ENCODE assay signal across 5 mouse cellular contexts in the genomic region with DNA sequence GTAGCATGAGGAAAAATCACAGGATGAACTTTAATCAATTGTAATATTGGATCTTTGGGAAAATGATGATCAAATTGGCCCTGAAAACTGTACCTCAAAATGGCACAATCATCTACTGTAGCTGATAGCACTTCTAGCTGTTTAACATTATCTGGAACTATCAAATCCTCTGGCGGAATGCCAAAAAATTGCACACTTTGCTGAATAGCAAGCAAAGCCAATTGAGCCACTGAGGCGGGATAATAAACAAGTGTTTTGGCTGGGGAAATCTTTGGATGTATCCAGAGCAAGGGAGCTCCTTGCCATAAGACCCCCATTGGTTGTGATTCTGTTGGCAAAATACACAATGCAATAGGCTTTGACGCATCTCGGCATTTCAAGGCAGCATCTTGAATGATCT. TPM values are rescaled to one million over a fixed set of nuclear protein-coding genes. Genes with fewer than 3 reads are reported as not detected.
"Had no signal": no experiment of that assay in that cellular context is flagged by ENCODE, and none has a peak within 500 bp of the region (broad histone marks: within the 10 kb centered on the region; RNA-seq: fewer than 3 reads in every experiment).

No protein-coding gene starts in this region.

RNA-seq across cellular contexts. Expression of a gene that starts 9.5 kb away (rescaled TPM):
- total RNA-seq: neutrophil, adult 5-6 weeks had no signal
- polyA plus RNA-seq: small intestine, adult 2 months; spleen, adult 2 months; stomach, embryonic 14.5 days; stomach, postnatal 0 days had no signal
